Mouse (Mus musculus): Measurements from ENCODE around the gene Mapre1. TPM values are rescaled to one million over a fixed set of nuclear protein-coding genes. Genes with fewer than 3 reads are reported as not detected.
"Not testable (repeated sequence)": the region's sequence is repeated elsewhere in the genome, so short reads cannot be mapped to it uniquely, and the experiment has no call there.

Mapre1 gene
- polyA plus RNA-seq (2012; rRNA removed): 6.3 and 8.2 TPM in 2 replicates

- H3K27ac ChIP-seq (ENCODE audit: control insufficient read depth, insufficient read depth, low read depth, low read length): peak within 1 kb of the TSS; percentile 91
- H3K4me1 ChIP-seq (ENCODE audit: control insufficient read depth, insufficient read depth, low read length): peaks cover 7% of the 10 kb centered on the region
- peak within 1 kb of the TSS; percentile 92 for H3K4me3 ChIP-seq (ENCODE audit: control insufficient read depth, low read depth, low read length)
- H3K27me3 ChIP-seq (ENCODE audit: control insufficient read depth, insufficient read depth, low read length): no peaks in the 10 kb centered on the region
- no peaks in the 10 kb centered on the region for H3K36me3 ChIP-seq (ENCODE audit: control insufficient read depth, insufficient read depth, low read length)
- TF ChIP-seq CTCF (IDR thresholded peaks at IDR 0.05; ENCODE audit: control insufficient read depth, insufficient read depth, insufficient replicate concordance, low read depth, low read length): no peak
- peak; percentile 49 for TF ChIP-seq POLR2A (IDR thresholded peaks at IDR 0.05; ENCODE audit: control insufficient read depth, low read depth, low read length)
Observed at GRCm38 (mm10) chr2:153740500-153741436, at the start of gene Mapre1. Mapre1 (plus strand) TSS chr2:153741274.

GRCm38 (mm10) chr2:153693413-153693812, 47.7 kb upstream of the Mapre1 start:
- H3K27me3 ChIP-seq (ENCODE audit: control insufficient read depth, insufficient read depth, low read length); H3K27ac ChIP-seq (ENCODE audit: control insufficient read depth, insufficient read depth, low read depth, low read length); H3K36me3 ChIP-seq (ENCODE audit: control insufficient read depth, insufficient read depth, low read length); H3K4me1 ChIP-seq (ENCODE audit: control insufficient read depth, insufficient read depth, low read length); H3K4me3 ChIP-seq (ENCODE audit: control insufficient read depth, low read depth, low read length): not testable (repeated sequence)

GRCm38 (mm10) chr2:153694462-153695085, 46.5 kb upstream of the Mapre1 start:
- Histone ChIP-seq H3K4me1 (ENCODE audit: control insufficient read depth, insufficient read depth, low read length) (peaks cover 3% of the 10 kb centered on the region), H3K36me3 (ENCODE audit: control insufficient read depth, insufficient read depth, low read length) (no peaks in the 10 kb centered on the region), H3K27ac (ENCODE audit: control insufficient read depth, insufficient read depth, low read depth, low read length) (no peak overlapping the region), H3K27me3 (ENCODE audit: control insufficient read depth, insufficient read depth, low read length) (no peaks in the 10 kb centered on the region), H3K4me3 (ENCODE audit: control insufficient read depth, low read depth, low read length) (peak overlapping the region; percentile 67)
- TF ChIP-seq CTCF (IDR thresholded peaks at IDR 0.05; ENCODE audit: control insufficient read depth, insufficient read depth, insufficient replicate concordance, low read depth, low read length) (peak; percentile 90), POLR2A (IDR thresholded peaks at IDR 0.05; ENCODE audit: control insufficient read depth, low read depth, low read length) (no peak)

GRCm38 (mm10) chr2:153696352-153696751, 44.7 kb upstream of the Mapre1 start, which contains the start of gene Dnmt3c:
Dnmt3c (plus strand) TSS chr2:153696652.
- TF ChIP-seq CTCF (IDR thresholded peaks at IDR 0.05; ENCODE audit: control insufficient read depth, insufficient read depth, insufficient replicate concordance, low read depth, low read length): no peak
- TF ChIP-seq POLR2A (IDR thresholded peaks at IDR 0.05; ENCODE audit: control insufficient read depth, low read depth, low read length): no peak
- H3K27ac ChIP-seq (ENCODE audit: control insufficient read depth, insufficient read depth, low read depth, low read length): no peak within 1 kb of the TSS
- peaks cover 3% of the 10 kb centered on the region for H3K4me1 ChIP-seq (ENCODE audit: control insufficient read depth, insufficient read depth, low read length)
- H3K36me3 ChIP-seq (ENCODE audit: control insufficient read depth, insufficient read depth, low read length): no peaks in the 10 kb centered on the region
- H3K4me3 ChIP-seq (ENCODE audit: control insufficient read depth, low read depth, low read length): no peak within 1 kb of the TSS
- no peaks in the 10 kb centered on the region for H3K27me3 ChIP-seq (ENCODE audit: control insufficient read depth, insufficient read depth, low read length)

- Histone ChIP-seq H3K36me3 (ENCODE audit: control insufficient read depth, insufficient read depth, low read length) (no peaks in the 10 kb centered on the region), H3K4me1 (ENCODE audit: control insufficient read depth, insufficient read depth, low read length) (no peaks in the 10 kb centered on the region; the same call in 1 of the 2 replicates), H3K27me3 (ENCODE audit: control insufficient read depth, insufficient read depth, low read length) (no peaks in the 10 kb centered on the region), H3K4me3 (ENCODE audit: control insufficient read depth, low read depth, low read length) (no peak overlapping the region), H3K27ac (ENCODE audit: control insufficient read depth, insufficient read depth, low read depth, low read length) (no peak overlapping the region)
- TF ChIP-seq POLR2A (IDR thresholded peaks at IDR 0.05; ENCODE audit: control insufficient read depth, low read depth, low read length) (no peak), CTCF (IDR thresholded peaks at IDR 0.05; ENCODE audit: control insufficient read depth, insufficient read depth, insufficient replicate concordance, low read depth, low read length) (no peak)
Observed at GRCm38 (mm10) chr2:153703389-153703788, 37.7 kb upstream of the Mapre1 start.

- no peaks in the 10 kb centered on the region for H3K36me3 ChIP-seq (ENCODE audit: control insufficient read depth, insufficient read depth, low read length)
- H3K4me1 ChIP-seq (ENCODE audit: control insufficient read depth, insufficient read depth, low read length): no peaks in the 10 kb centered on the region
- no peak overlapping the region for H3K4me3 ChIP-seq (ENCODE audit: control insufficient read depth, low read depth, low read length)
- peak overlapping the region; percentile 21; the same call in 1 of the 2 replicates for H3K27ac ChIP-seq (ENCODE audit: control insufficient read depth, insufficient read depth, low read depth, low read length)
- H3K27me3 ChIP-seq (ENCODE audit: control insufficient read depth, insufficient read depth, low read length): no peaks in the 10 kb centered on the region
- TF ChIP-seq POLR2A (IDR thresholded peaks at IDR 0.05; ENCODE audit: control insufficient read depth, low read depth, low read length): no peak
- no peak for TF ChIP-seq CTCF (IDR thresholded peaks at IDR 0.05; ENCODE audit: control insufficient read depth, insufficient read depth, insufficient replicate concordance, low read depth, low read length)
Observed at GRCm38 (mm10) chr2:153710701-153711330, 30.3 kb upstream of the Mapre1 start.

GRCm38 (mm10) chr2:153712646-153713091, 28.4 kb upstream of the Mapre1 start:
- no peaks in the 10 kb centered on the region for H3K36me3 ChIP-seq (ENCODE audit: control insufficient read depth, insufficient read depth, low read length)
- peak overlapping the region; percentile 2 for H3K27ac ChIP-seq (ENCODE audit: control insufficient read depth, insufficient read depth, low read depth, low read length)
- no peaks in the 10 kb centered on the region for H3K4me1 ChIP-seq (ENCODE audit: control insufficient read depth, insufficient read depth, low read length)
- TF ChIP-seq CTCF (IDR thresholded peaks at IDR 0.05; ENCODE audit: control insufficient read depth, insufficient read depth, insufficient replicate concordance, low read depth, low read length) (no peak), POLR2A (IDR thresholded peaks at IDR 0.05; ENCODE audit: control insufficient read depth, low read depth, low read length) (no peak)
- no peak overlapping the region for H3K4me3 ChIP-seq (ENCODE audit: control insufficient read depth, low read depth, low read length)
- no peaks in the 10 kb centered on the region for H3K27me3 ChIP-seq (ENCODE audit: control insufficient read depth, insufficient read depth, low read length)
